Mouse (Mus musculus) heart, postnatal 4 days (tissue): ENCODE measurements around the gene Tmem174. TPM values are rescaled to one million over a fixed set of nuclear protein-coding genes. Genes with fewer than 3 reads are reported as not detected.

Source experiments
- DNase-seq: peaks from one replicate; pipeline ENCODE4 v3.0.0; 2021
- total RNA-seq, 2 experiments: library from RNA; stranded (reverse); gene quantifications; 2 replicates each; pipeline ENCODE4 v1.2.3; 2021

The Tmem174 gene
- total RNA-seq, 2 experiments from 2014 or later: not detected

DNA sequence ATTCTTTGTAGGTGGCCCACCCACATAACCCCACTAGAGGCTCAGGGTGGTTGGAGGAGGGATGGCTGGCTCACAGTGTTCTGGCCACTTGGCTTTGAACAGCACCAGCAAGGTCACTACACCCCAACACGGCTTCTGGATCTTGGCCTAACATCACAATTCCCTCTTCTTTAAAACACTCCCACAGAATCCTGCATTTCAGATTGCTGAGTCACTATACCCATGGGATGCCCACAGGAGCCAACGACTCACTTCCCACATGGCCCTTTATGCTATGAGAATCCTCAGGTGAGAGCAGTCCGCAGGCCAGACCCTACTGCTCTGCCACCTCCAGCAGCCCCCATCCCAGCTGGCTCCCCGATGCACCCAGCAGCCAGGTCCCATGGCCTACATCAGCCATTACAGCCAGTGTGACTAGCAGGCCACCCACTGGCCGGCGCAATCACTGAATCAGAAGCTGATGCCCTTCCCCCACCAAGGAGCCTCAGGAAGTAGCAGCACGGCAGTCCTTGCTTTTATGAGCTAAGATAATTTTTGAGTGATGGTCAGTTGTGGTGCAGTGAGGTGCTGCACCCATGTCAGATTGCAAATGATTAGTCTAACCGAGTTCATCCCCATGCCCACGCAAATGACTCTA lies 4.8 kb downstream of the Tmem174 start:
- DNase-seq: no peak

- no peak for DNase-seq
Observed at GRCm38 (mm10) chr13:98631105-98631838, 5.9 kb downstream of the Tmem174 start.

DNA sequence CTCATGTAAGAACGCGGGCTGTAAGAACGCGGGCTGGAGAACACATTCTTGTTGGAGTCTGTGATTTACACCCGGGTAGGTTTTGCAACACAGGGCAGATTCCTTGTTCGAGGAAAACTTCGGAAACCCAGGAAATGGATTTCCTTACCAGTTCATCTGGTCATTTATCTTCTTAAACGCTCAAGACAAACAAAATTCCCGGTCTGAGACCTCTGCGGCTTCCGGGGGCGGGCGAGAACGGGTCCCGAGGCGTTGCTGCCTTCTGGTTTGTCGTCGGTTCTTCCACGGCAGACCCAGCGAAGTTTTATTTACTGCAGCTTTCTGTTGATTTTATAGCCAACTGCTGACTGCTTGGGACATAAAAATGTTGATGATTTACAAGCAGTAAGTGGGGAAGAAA lies 10.5 kb downstream of the Tmem174 start:
- no peak for DNase-seq

GRCm38 (mm10) chr13:98624506-98624905 lies 12.7 kb downstream of the Tmem174 start:
- DNase-seq: no peak

GRCm38 (mm10) chr13:98622881-98623549 lies 14.2 kb downstream of the Tmem174 start:
- no peak for DNase-seq

- DNase-seq: no peak
Observed at GRCm38 (mm10) chr13:98617429-98618067, 19.7 kb downstream of the Tmem174 start.

GRCm38 (mm10) chr13:98607885-98608477 lies 29.2 kb downstream of the Tmem174 start:
- DNase-seq: no peak

GRCm38 (mm10) chr13:98603799-98604198 lies 33.4 kb downstream of the Tmem174 start:
- DNase-seq: no peak

- peak; percentile 55 for DNase-seq
Observed at GRCm38 (mm10) chr13:98596746-98597145, 40.5 kb downstream of the Tmem174 start.

GRCm38 (mm10) chr13:98594726-98595141 lies 42.5 kb downstream of the Tmem174 start:
- DNase-seq: peak; percentile 75

- DNase-seq: no peak
Observed at GRCm38 (mm10) chr13:98593938-98594539, 43.2 kb downstream of the Tmem174 start.

GRCm38 (mm10) chr13:98591406-98591805 lies 45.8 kb downstream of the Tmem174 start:
- DNase-seq: no peak

GRCm38 (mm10) chr13:98590693-98591389 lies 46.4 kb downstream of the Tmem174 start:
- DNase-seq: no peak

DNA sequence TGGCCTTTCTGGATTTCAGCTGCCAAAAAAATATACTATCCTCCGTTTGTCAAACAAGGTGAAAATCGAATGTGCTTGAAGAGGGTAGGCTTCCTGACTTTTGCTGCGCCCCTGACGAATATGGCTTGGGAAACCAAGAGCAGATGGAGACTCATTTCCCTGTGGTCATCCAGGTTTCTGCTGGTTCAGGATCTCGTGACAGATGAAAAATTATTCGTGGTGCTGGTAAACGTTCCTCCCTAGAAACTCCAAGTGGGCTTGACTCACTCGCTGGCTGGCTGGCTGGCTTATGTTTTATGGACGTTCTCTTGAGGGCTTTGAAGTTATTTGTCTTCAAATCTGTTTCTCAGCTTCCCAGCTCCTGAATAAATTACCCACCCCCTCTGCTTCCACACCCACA lies 47.6 kb downstream of the Tmem174 start:
- no peak for DNase-seq

DNA sequence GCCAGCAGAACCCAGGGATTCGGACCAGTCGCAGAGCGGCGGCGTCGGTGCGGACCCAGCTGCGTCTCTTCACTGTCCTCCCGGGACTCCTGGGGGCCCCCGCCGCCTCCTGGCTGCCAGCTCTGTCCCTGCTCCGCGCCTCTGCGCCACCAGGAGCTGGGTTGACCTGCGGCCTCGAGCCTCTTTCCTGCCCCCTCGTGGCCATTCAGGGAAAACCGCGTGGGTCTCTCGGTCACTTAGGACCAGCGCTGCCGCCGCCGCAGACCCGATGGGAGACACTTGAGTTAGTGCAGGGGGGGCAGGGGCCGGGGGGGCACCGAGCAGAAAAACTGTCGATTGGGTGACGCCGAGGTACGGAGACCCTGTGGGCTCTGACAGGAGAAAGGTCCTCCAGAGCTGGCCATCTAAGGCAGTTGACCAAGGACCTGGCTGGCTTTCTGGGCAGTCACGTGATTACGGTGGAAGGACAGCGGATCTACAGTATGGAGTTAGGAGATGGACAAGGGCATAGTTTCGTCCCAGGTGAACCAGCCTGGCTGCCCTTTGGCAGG lies 48.2 kb downstream of the Tmem174 start:
- peak; percentile 90 for DNase-seq

DNA sequence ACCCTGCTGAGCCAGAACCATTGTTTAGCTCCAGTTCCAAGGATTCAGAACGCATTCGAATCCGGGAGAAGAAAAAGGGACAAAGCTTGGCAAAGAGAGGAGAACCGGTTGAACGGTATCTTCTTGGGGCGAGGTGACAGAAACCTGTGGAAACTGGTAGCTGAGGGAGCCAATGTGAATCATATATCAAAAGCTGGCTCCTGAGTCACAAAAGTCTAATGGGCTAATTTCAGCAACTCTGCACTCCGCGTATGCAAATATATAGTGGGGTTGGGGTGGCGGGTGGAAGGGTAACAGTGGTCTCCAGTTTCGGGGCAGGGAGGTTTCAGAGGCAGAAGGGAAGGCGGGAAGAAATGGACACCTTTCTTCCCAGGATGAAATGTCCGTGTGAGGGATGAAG lies 48.7 kb downstream of the Tmem174 start:
- no peak for DNase-seq

- no peak for DNase-seq
Observed at GRCm38 (mm10) chr13:98587639-98588038, 49.6 kb downstream of the Tmem174 start.

DNA sequence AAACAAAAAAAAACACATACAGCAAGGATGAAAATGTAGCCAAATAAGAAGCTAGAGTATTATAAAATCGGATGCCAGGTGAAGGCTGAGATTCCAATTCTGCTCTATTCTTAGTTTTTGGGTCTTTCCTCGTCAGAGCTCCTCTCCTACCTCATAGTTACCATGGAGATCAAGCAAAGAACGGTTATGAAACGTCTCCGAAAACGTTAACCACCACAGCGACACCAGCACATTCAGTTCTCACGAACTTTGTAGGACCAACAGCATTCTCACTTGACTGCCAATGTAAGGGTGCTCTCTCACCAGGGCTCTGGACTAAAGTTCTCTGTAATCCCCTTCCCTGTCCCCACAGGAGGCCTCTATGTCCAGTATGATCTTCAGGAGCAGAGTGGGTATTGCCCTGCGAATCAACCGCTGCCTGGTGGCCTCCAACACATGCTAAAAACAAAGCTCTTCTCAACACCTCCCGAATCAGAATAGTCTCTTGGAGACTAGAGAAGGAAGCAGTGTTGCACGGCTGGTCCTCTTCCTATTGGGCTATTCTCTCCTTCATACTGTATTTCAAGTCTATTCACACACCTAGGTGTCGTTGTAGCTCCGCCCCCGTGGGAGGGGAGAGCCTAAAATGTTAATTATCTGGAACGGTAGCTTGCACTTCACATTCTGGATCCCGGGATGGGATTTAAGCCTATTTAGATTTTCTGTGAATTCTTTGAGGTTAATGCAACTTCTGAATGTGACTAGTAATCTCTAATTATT lies 50.2 kb downstream of the Tmem174 start:
- no peak for DNase-seq
